Mouse (Mus musculus) heart, postnatal 0 days (tissue): ENCODE data around the gene Sgsh.

Source experiments
- CTCF ChIP-seq: IDR thresholded peaks from 2 replicates; pipeline ENCODE4 v1.5.1; 2016; ENCODE audit warnings: antibody characterized with exemption, control low read depth, low read depth
- EP300 ChIP-seq: IDR thresholded peaks from 2 replicates; pipeline ENCODE4 v1.6.1; 2016; ENCODE audit warnings: antibody characterized with exemption, low read depth

- no peak; the same call in 1 of the 2 replicates for TF ChIP-seq CTCF
- no peak for TF ChIP-seq EP300
Measured at GRCm38 (mm10) chr11:119392800-119393482, 37.6 kb upstream of the Sgsh start, which contains the start of gene Rnf213.
